Mouse (Mus musculus) liver, embryonic 12.5 days (tissue): ENCODE measurements around the gene Usp45. TPM values are rescaled to one million over a fixed set of nuclear protein-coding genes. Genes with fewer than 3 reads are reported as not detected.
A peak's percentile ranks its signal among the peaks of the same experiment; 100 is the strongest.
"Not testable (repeated sequence)": the region's sequence is repeated elsewhere in the genome, so short reads cannot be mapped to it uniquely, and the experiment has no call there.

ENCODE experiments used
- ATAC-seq: fragments of 200-750 bp; cut with Nextera tagmentation; 2 replicates; pipeline ENCODE4 v1.8.0; 2017; ENCODE audit warnings: moderate number of reproducible peaks, mild to moderate bottlenecking, moderate library complexity
- H3K27ac ChIP-seq: fragments of 300-500 bp; sonication (generic); 2 replicates; pipeline ENCODE4 v1.5.1; 2016; ENCODE audit warnings: mild to moderate bottlenecking
- H3K27me3 ChIP-seq: fragments of 300-500 bp; sonication (generic); replicated peaks from 2 replicates; pipeline ENCODE4 v1.6.1; 2016; ENCODE audit warnings: mild to moderate bottlenecking, moderate library complexity
- H3K36me3 ChIP-seq: fragments of 300-500 bp; sonication (generic); 2 replicates; pipeline ENCODE4 v1.6.1; 2016; ENCODE audit warnings: mild to moderate bottlenecking, moderate library complexity
- H3K4me1 ChIP-seq: fragments of 300-500 bp; sonication (generic); 2 replicates; pipeline ENCODE4 v1.6.1; 2016
- H3K4me2 ChIP-seq: fragments of 300-500 bp; sonication (generic); 2 replicates; pipeline ENCODE4 v1.6.1; 2016; ENCODE audit warnings: mild to moderate bottlenecking, moderate library complexity
- H3K4me3 ChIP-seq: fragments of 300-500 bp; sonication (generic); 2 replicates; pipeline ENCODE4 v1.5.1; 2016; ENCODE audit warnings: mild to moderate bottlenecking, moderate library complexity
- H3K9ac ChIP-seq: fragments of 300-500 bp; sonication (generic); 2 replicates; pipeline ENCODE4 v1.6.1; 2016; ENCODE audit warnings: mild to moderate bottlenecking, moderate library complexity
- H3K9me3 ChIP-seq: fragments of 300-500 bp; sonication (generic); replicated peaks from 2 replicates; pipeline ENCODE4 v1.6.1; 2016; ENCODE audit warnings: mild to moderate bottlenecking, moderate library complexity
- WGBS: fragments of 180-500 bp; shearing (Covaris S2); methylation state at CpG from one replicate; pipeline ENCODE4 v1.1.7; 2016; ENCODE audit not compliant: insufficient replicate concordance; 5-methylcytosine and 5-hydroxymethylcytosine counted together
- polyA plus RNA-seq: library from polyadenylated mRNA; unstranded; fragments of >200 nt; fragmentation: Nextera tagmentation; extraction: Ambion mirVana; gene quantifications from 2 replicates; pipeline ENCODE4 v1.2.1, GENCODE M21; 2016

Gene Usp45
- 17.3 and 21.3 TPM in 2 replicates for polyA plus RNA-seq

DNA sequence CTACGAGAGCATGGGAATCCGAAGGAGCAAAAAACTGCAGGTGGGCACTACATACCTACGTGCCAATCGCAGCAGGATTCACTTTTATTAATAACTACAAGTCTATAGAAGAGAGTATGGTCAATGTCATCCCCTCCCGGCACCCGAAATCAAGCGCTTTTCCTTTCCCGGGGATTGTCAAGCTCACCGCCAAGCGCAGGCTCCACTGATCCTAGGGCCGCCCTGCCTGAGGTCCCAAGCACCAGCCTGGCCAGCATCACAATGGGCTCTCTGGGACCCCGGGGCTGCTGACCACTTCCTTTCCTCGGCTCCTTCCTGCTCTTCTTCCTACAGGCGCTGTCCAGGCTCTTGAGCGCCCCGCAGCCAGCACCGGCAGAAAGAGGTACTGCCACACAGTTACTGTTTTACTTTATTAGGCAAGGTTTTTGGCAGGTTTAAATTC is at the start of gene Usp45, which contains the start of gene Tstd3:
TSS of gene Usp45 (plus strand) at position 294 of the 442 bp plus-strand sequence.
TSS of gene Tstd3 (minus strand) at position 350 of the 442 bp plus-strand sequence.
- H3K4me2 ChIP-seq: peak within 1 kb of the TSS; percentile 73
- H3K4me1 ChIP-seq: peaks cover 10% of the 10 kb centered on the region
- no peaks in the 10 kb centered on the region for H3K27me3 ChIP-seq
- peak within 1 kb of the TSS; percentile 84 for H3K4me3 ChIP-seq
- 1% methylated on average over 17 of the region's 17 CpGs for WGBS
- no peaks in the 10 kb centered on the region for H3K36me3 ChIP-seq
- ATAC-seq: peak; percentile 86
- peak within 1 kb of the TSS; percentile 72 for H3K27ac ChIP-seq
- H3K9ac ChIP-seq: peak within 1 kb of the TSS; percentile 85
- H3K9me3 ChIP-seq: no peaks in the 10 kb centered on the region

DNA sequence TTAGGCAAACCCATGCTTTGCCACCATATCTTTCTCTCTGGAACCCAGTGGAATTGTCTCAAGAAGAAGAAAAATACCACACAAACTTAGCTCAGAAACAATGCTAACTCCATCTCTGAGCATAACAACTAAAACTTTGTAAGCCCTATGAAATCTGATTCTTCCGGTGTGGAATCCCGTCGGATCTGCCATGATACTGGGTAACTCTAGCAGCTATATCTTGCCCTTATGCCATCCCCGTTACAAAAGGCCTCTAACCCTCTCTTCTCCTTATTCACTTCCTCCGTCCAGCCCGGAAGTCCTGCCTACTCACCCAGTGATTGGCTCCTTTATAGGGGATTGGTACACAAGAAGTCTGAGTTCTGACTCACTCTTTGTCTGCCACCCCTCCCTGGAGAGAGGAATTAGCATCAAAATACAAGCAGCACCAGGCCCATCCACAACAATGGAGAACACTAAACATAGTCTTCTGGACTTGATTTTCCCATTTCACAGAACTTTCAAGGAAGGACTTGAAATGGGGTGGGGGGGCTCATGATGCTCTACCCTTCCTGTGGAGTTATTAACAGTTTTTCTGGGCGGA is 44.1 kb upstream of the Usp45 start:
- Histone ChIP-seq H3K36me3 (no peaks in the 10 kb centered on the region), H3K4me3 (no peak overlapping the region), H3K9me3 (no peaks in the 10 kb centered on the region), H3K9ac (no peak overlapping the region), H3K4me1 (no peaks in the 10 kb centered on the region), H3K4me2 (no peak overlapping the region), H3K27me3 (peaks cover 12% of the 10 kb centered on the region; the same call in 1 of the 2 replicates), H3K27ac (no peak overlapping the region)
- WGBS: 52% methylated on average over 7 of the region's 7 CpGs
- ATAC-seq: no peak

DNA sequence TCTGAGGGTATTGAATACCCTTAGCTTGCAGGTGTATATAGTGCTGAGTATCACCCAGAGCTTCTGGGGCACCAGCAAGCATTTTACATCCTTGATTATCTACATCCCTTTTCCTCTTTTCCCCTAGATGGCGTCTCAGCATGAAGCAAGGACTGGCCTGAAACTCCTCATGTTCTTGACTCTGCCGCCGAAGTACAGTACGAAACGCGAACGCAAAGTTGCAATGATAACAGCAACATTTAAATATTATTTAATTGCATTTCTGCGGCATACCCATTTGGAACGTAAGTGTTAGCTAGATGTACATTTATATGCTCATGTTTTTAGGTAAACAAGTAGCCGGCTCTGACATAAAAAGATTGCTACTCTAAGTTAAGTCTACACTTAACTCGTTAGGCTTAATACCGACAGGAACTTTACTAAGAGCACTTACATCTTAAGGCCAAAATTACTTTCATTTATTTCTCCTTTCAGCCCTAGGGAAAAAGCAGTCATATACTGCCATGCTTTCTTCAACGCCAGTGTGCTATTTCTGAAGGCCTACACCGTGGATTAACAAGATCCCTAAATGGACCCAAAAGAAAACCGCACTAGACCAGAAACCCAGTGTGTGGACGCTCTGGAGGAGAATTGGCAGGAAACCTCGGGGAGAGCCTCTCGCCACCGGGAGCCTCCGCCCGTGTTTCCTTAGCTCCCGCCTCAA is 39.9 kb upstream of the Usp45 start:
- H3K36me3 ChIP-seq: no peaks in the 10 kb centered on the region
- peak overlapping the region; percentile 89 for H3K4me3 ChIP-seq
- H3K27me3 ChIP-seq: 0 out of 2 replicates have a peak, but pooled peaks cover 7% of the 10 kb centered on the region
- WGBS: 1% methylated on average over 22 of the region's 22 CpGs
- ATAC-seq: peak; percentile 36
- H3K9ac ChIP-seq: peak overlapping the region; percentile 84
- H3K4me1 ChIP-seq: peaks cover 11% of the 10 kb centered on the region
- H3K4me2 ChIP-seq: peak overlapping the region; percentile 87
- H3K9me3 ChIP-seq: no peaks in the 10 kb centered on the region
- H3K27ac ChIP-seq: peak overlapping the region; percentile 84

DNA sequence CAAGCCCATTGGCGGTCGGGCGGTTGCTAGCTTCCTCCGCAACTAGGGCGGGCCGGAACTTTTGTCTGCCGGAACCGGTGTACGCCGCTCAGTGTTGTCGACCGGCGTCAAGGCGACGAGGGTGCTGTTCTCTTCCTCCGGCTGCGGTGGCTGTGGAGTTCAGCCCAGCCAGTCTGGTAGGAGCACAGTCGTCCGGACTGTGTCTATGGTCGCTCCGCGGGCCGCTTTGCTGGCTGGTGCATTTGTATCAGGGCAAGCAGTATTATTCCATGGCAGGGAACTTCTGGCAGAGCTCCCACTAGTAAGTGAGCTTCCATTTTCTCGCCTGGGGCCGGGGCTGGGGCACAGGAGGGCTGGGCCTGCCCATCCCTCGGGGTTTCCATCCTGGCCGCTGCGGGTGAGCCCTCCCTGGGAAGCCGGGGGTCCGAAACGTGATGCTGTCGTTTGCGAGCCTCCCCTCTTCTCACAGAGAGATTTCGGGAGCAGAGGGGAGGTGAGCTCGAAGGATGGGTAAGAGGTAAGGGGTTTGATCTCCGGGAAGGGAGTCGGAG is 39.3 kb upstream of the Usp45 start, which contains the start of gene Ccnc:
TSS of gene Ccnc (plus strand) at position 87 of the 551 bp plus-strand sequence.
- peak within 1 kb of the TSS; percentile 84 for H3K9ac ChIP-seq
- H3K9me3 ChIP-seq: no peaks in the 10 kb centered on the region
- peaks cover 11% of the 10 kb centered on the region for H3K4me1 ChIP-seq
- H3K27me3 ChIP-seq: 0 out of 2 replicates have a peak, but pooled peaks cover 7% of the 10 kb centered on the region
- under 1% methylated on average over 37 of the region's 37 CpGs for WGBS
- H3K27ac ChIP-seq: peak within 1 kb of the TSS; percentile 84
- peak within 1 kb of the TSS; percentile 89 for H3K4me3 ChIP-seq
- H3K4me2 ChIP-seq: peak within 1 kb of the TSS; percentile 87
- peaks cover 1% of the 10 kb centered on the region for H3K36me3 ChIP-seq
- peak; percentile 99 for ATAC-seq

DNA sequence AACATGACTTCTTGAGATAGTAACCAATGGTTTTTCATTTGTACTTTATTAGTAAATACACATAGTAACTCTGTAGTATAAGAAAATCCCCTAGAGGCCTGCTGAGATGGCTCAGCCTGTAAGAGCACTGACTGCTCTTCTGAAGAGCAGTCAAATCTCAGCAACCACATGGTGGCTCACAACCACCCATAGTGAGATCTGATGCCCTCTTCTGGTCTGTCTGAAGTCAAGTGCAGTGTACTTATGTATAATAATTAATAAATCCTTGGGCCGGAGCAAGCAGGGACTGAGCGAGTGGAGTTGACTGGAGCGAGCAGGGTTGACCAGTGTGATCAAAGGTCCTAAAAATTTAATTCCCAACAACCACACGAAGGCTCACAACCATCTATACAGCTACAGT is 27.8 kb upstream of the Usp45 start:
- 81% methylated on average over 4 of the region's 4 CpGs for WGBS
- no peak overlapping the region for H3K27ac ChIP-seq
- H3K9ac ChIP-seq: no peak overlapping the region
- H3K4me2 ChIP-seq: no peak overlapping the region
- H3K4me3 ChIP-seq: no peak overlapping the region
- H3K27me3 ChIP-seq: no peaks in the 10 kb centered on the region
- H3K4me1 ChIP-seq: no peaks in the 10 kb centered on the region
- peaks cover 30% of the 10 kb centered on the region for H3K36me3 ChIP-seq
- ATAC-seq: no peak; the same call in 1 of the 2 replicates
- no peaks in the 10 kb centered on the region for H3K9me3 ChIP-seq

DNA sequence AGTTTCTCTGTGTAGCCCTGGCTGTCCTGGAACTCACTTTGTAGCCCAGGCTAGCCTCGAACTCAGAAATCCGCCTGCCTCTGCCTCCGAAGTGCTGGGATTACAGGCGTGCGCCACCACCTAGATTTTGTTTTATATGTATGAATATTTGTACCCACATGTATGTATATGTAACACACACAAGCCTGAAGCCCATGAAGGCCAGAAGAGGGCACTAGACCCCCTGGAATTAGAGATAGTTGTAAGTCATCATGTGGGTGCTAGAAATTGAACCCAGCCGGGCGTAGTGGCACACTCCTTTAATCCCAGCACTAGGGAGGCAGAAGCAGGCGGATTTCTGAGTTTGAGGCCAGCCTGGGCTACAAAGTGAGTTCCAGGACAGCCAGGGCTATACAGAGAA is 22.8 kb upstream of the Usp45 start:
- not testable (repeated sequence) for H3K4me2 ChIP-seq, H3K27ac ChIP-seq, ATAC-seq, H3K27me3 ChIP-seq, H3K9ac ChIP-seq, H3K9me3 ChIP-seq, H3K4me3 ChIP-seq, H3K4me1 ChIP-seq
- H3K36me3 ChIP-seq: peaks cover 28% of the 10 kb centered on the region
- WGBS: 90% methylated on average over 8 of the region's 8 CpGs

DNA sequence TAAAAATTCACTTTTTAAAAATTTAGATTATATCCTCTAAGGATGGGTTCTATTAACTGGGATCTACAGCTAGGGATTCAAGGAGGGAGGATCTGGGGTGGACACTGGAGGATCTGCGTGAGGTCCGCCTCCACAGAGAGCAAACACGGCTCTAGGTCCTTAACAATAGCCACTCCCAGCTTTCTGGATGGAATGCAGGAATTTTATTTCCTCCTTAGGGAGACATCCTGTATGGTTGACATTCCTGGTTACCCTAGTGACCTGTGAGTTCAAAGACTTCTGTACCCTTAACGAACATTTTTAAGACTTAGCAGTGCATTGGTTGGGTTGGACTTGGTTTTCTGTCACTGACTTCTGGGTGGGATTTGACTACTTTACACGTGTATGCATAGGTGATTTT is 21.2 kb upstream of the Usp45 start:
- H3K4me2 ChIP-seq: no peak overlapping the region
- no peak for ATAC-seq
- peaks cover 28% of the 10 kb centered on the region for H3K36me3 ChIP-seq
- H3K27ac ChIP-seq: no peak overlapping the region
- H3K9me3 ChIP-seq: no peaks in the 10 kb centered on the region
- no peak overlapping the region for H3K4me3 ChIP-seq
- no peaks in the 10 kb centered on the region for H3K4me1 ChIP-seq
- no peak overlapping the region for H3K9ac ChIP-seq
- 80% methylated on average over 5 of the region's 5 CpGs for WGBS
- H3K27me3 ChIP-seq: no peaks in the 10 kb centered on the region

DNA sequence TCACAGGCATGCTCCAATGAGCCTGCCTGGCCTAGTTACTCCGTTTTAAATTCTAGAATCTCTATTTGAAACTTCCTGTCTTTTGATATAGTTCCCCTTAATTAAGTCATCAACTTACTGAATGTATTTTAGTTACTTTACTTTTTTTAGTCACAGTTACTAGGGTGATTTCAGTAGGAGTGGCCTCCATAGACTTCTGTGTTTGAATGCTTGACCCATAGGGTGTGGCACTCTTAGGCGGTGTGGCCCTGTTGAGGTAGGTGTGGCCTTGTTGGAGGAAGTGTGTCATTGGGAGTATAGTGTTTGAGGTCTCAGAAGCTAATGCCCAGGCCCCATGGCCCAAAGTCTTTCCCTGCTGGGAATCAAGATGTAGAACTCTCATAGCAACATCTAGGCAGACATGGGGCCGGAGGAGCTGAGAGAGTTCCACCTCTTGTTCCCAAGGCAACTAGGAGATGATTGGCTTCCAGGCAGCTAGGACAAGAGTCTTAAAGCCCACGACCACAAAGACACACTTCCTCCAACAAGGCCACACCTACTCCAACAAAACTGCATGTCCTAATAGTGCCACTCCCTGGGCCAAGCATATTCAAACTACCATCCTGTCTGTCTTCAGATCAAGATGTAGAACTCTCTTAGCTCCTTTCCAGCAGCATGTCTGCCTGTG is 11.7 kb upstream of the Usp45 start:
- H3K4me3 ChIP-seq: no peak overlapping the region
- no peak overlapping the region for H3K9ac ChIP-seq
- H3K4me1 ChIP-seq: peaks cover 9% of the 10 kb centered on the region
- no peaks in the 10 kb centered on the region for H3K27me3 ChIP-seq
- ATAC-seq: peak; percentile 90
- peaks cover 24% of the 10 kb centered on the region for H3K36me3 ChIP-seq
- H3K27ac ChIP-seq: no peak overlapping the region
- no peak overlapping the region for H3K4me2 ChIP-seq
- H3K9me3 ChIP-seq: peaks cover 6% of the 10 kb centered on the region; the same call in 1 of the 2 replicates
- WGBS: 44% methylated on average over 4 of the region's 4 CpGs

DNA sequence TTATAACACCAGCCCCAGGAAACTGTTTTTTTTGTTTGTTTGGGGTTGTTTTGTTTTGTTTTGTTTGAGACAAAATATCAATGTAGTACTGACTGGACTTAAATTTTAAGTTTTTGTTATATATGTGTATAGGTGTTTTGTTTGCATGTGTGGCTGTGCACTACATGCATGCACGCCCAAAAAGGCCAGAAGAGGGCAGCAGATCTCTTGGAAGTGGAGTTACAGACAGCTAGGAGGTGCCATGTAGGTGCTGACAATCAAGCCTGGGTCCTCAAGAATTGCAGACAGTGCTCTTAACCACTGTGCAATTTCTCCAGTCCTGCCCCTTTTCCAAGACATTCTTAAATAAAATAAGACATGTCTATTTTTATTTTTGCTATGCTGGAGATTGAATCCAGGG is 8.1 kb upstream of the Usp45 start:
- Histone ChIP-seq H3K4me1 (peaks cover 9% of the 10 kb centered on the region), H3K4me2 (no peak overlapping the region), H3K36me3 (peaks cover 21% of the 10 kb centered on the region), H3K9ac (no peak overlapping the region), H3K27me3 (no peaks in the 10 kb centered on the region), H3K27ac (no peak overlapping the region), H3K9me3 (peaks cover 6% of the 10 kb centered on the region; the same call in 1 of the 2 replicates), H3K4me3 (no peak overlapping the region)
- no peak for ATAC-seq
- WGBS: 44% methylated on average over 1 of the region's 1 CpGs

DNA sequence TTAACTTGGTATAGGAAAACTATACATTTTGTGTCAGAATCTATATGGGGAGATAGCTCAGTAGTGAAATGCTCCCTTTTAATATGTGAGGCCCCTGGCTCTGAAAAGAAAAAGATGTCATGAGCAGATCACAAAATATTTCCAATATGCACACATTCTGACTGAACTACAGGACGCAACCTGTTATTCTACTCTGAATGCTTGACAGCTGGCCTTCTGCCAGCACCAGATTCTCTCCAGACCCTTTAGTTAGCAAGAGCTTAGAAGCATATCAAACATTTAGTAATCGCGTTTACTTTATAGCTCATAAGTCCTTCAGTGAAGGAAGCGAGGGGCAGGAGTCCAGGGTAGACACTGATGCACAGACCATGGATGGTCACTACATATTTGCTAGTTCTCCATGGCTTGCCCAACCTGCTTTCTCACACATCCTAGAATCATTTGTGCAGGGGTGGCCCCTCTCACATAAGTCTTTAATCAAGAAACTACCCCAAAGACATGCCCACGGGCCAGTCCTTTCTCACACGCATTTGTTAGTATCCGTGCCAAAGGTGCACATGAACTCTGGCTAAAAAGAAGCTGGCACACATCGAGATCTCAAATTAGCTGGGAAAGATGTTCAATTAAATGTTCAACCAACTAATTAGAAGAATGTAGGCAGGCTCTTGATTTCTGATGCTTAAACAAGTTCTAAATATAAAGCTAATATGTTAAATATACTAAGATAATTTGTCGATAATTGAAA is 5.4 kb upstream of the Usp45 start:
- Histone ChIP-seq H3K4me3 (no peak overlapping the region), H3K9ac (no peak overlapping the region), H3K9me3 (peaks cover 6% of the 10 kb centered on the region; the same call in 1 of the 2 replicates), H3K4me2 (no peak overlapping the region), H3K27me3 (no peaks in the 10 kb centered on the region), H3K27ac (no peak overlapping the region), H3K4me1 (peaks cover 10% of the 10 kb centered on the region), H3K36me3 (peaks cover 21% of the 10 kb centered on the region)
- WGBS: 83% methylated on average over 9 of the region's 9 CpGs
- ATAC-seq: no peak

DNA sequence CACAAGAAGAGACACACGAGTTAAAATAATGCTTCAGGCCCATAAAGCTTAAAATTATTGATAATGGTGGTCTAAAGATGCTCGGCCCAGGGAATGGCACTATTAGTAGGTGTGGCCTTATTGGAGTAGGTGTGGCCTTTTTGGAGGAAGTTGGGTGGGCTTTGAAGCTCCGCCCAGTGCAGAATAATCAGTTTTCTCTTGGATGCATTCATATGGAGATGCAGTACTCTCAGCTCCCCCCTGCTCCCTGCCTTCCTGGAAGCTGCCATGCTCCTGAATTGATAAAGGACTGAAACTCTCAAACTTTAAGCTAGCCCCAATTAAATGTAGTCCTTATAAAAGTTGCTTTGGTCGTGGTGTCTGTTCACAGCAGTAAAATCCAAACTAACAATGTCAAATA is 3.1 kb upstream of the Usp45 start:
- Histone ChIP-seq H3K4me3 (no peak overlapping the region), H3K27ac (no peak overlapping the region), H3K27me3 (no peaks in the 10 kb centered on the region), H3K4me1 (peaks cover 10% of the 10 kb centered on the region), H3K9me3 (peaks cover 5% of the 10 kb centered on the region; the same call in 1 of the 2 replicates), H3K9ac (no peak overlapping the region), H3K4me2 (no peak overlapping the region), H3K36me3 (peaks cover 11% of the 10 kb centered on the region)
- 65% methylated on average over 4 of the region's 4 CpGs for WGBS
- ATAC-seq: no peak
